23 mouse cellular contexts compared by ENCODE assay signal in genomic region chr12:71779418-71779817, GRCm38 (mm10). TPM values are rescaled to one million over a fixed set of nuclear protein-coding genes. Genes with fewer than 3 reads are reported as not detected.
DNase-seq lines count a peak whose midpoint lies in the region; ATAC-seq lines count a peak whose summit lies in the region.
"Had no signal": no experiment of that assay in that cellular context is flagged by ENCODE, and none has a peak within 500 bp of the region (broad histone marks: within the 10 kb centered on the region; RNA-seq: fewer than 3 reads in every experiment).

No protein-coding gene starts in this region.

- H3K9ac ChIP-seq in kidney, embryonic 15.5 days, result no peak overlapping the region
- H3K9ac ChIP-seq in limb, embryonic 11.5 days (ENCODE audit: low read length), result no peak overlapping the region
- H3K9ac ChIP-seq: forebrain, embryonic 13.5 days; hindbrain, embryonic 13.5 days had no signal

- peak; percentile 53; the same call in 1 of the 2 replicates for ATAC-seq in kidney, embryonic 15.5 days (replicated peaks; ENCODE audit: low FRiP score)
- peak; percentile 44; the same call in 1 of the 2 replicates for ATAC-seq in limb, embryonic 11.5 days (ENCODE audit: insufficient number of reproducible peaks, low FRiP score, low TSS enrichment, low read depth)
- ATAC-seq: activated CD4-positive, CD25-positive, alpha-beta regulatory T cell, adult 4 months; forebrain, embryonic 13.5 days; forebrain, embryonic 16.5 days; hindbrain, embryonic 16.5 days had no signal

- peak overlapping the region; percentile 12; the same call in 1 of the 2 replicates for H3K4me2 ChIP-seq in kidney, embryonic 15.5 days
- no peak overlapping the region for H3K4me2 ChIP-seq in limb, embryonic 11.5 days (ENCODE audit: low read depth, severe bottlenecking)
- H3K4me2 ChIP-seq: forebrain, embryonic 13.5 days; heart, embryonic 11.5 days; hindbrain, embryonic 13.5 days had no signal

- no peak overlapping the region for H3K4me3 ChIP-seq in kidney, embryonic 15.5 days (replicated peaks)
- H3K4me3 ChIP-seq in limb, embryonic 11.5 days (ENCODE audit: low read depth, low read length), result no peak overlapping the region
- no peak overlapping the region for H3K4me3 ChIP-seq in limb, embryonic 10.5 days
- H3K4me3 ChIP-seq: forebrain, embryonic 10.5 days; forebrain, embryonic 13.5 days; gastrocnemius, adult 2 months; hindbrain, embryonic 10.5 days; hindbrain, embryonic 13.5 days had no signal

- H3K27ac ChIP-seq in kidney, embryonic 15.5 days, result 0 out of 2 replicates have a peak overlapping the region, but pooled peaks have one; percentile 13
- H3K27ac ChIP-seq in limb, embryonic 11.5 days (replicated peaks; ENCODE audit: low read depth, low read length), result no peak overlapping the region
- H3K27ac ChIP-seq in limb, embryonic 10.5 days, result no peak overlapping the region; the same call in 1 of the 2 replicates
- H3K27ac ChIP-seq: forebrain, embryonic 10.5 days; forebrain, embryonic 13.5 days; gastrocnemius, adult 2 months; hindbrain, embryonic 10.5 days; hindbrain, embryonic 13.5 days had no signal

- no peaks in the 10 kb centered on the region for H3K27me3 ChIP-seq in kidney, embryonic 15.5 days
- H3K27me3 ChIP-seq in limb, embryonic 11.5 days (ENCODE audit: control insufficient read depth, insufficient read depth, low read length), result no peaks in the 10 kb centered on the region
- no peaks in the 10 kb centered on the region for H3K27me3 ChIP-seq in limb, embryonic 10.5 days (ENCODE audit: low read depth, poor library complexity, severe bottlenecking)
- H3K27me3 ChIP-seq: forebrain, embryonic 13.5 days; hindbrain, embryonic 13.5 days had no signal

- peak; percentile 50 for DNase-seq in heart, adult 11 months
- no peak for DNase-seq in heart, adult 8-10 months (ENCODE audit: low spot score)
- DNase-seq in kidney, adult 18-20 months, result no peak
- DNase-seq in limb, embryonic 11.5 days (ENCODE audit: low spot score), result peak; percentile 37
- no peak for DNase-seq in limb, embryonic 10.5 days (ENCODE audit: low spot score)
- DNase-seq: adrenal gland, adult 8-10 months; adrenal gland, postnatal 25 days; cerebellum, adult 11-12 months; cerebellum, adult 8-10 months; cerebellum, postnatal 10 days; cerebellum, postnatal 36 days; gastrocnemius, adult 2 months; gastrocnemius, postnatal 14 days; heart, adult 18-20 months had no signal

- WGBS in kidney, embryonic 15.5 days, result 15% methylated on average over 6 of the region's 6 CpGs
- 23% methylated on average over 6 of the region's 6 CpGs for WGBS in limb, embryonic 11.5 days
- 46% methylated on average over 6 of the region's 6 CpGs for WGBS in limb, embryonic 10.5 days

- H3K4me1 ChIP-seq in kidney, embryonic 15.5 days, result peaks cover 40% of the 10 kb centered on the region
- peaks cover 14% of the 10 kb centered on the region for H3K4me1 ChIP-seq in limb, embryonic 11.5 days (ENCODE audit: control insufficient read depth, insufficient read depth, low read length)
- peaks cover 30% of the 10 kb centered on the region for H3K4me1 ChIP-seq in limb, embryonic 10.5 days

- no peaks in the 10 kb centered on the region for H3K9me3 ChIP-seq in kidney, embryonic 15.5 days (replicated peaks)
- no peaks in the 10 kb centered on the region for H3K9me3 ChIP-seq in limb, embryonic 11.5 days (ENCODE audit: control insufficient read depth, low read length)
- H3K9me3 ChIP-seq in limb, embryonic 10.5 days (replicated peaks), result no peaks in the 10 kb centered on the region
- H3K9me3 ChIP-seq: forebrain, embryonic 10.5 days; forebrain, embryonic 13.5 days; hindbrain, embryonic 10.5 days; hindbrain, embryonic 13.5 days had no signal

- no peaks in the 10 kb centered on the region for H3K36me3 ChIP-seq in kidney, embryonic 15.5 days
- H3K36me3 ChIP-seq in limb, embryonic 11.5 days (ENCODE audit: control insufficient read depth, insufficient read depth, low read length), result no peaks in the 10 kb centered on the region
- no peaks in the 10 kb centered on the region for H3K36me3 ChIP-seq in limb, embryonic 10.5 days
- H3K36me3 ChIP-seq: forebrain, embryonic 10.5 days; hindbrain, embryonic 10.5 days; hindbrain, embryonic 13.5 days had no signal

RNA-seq across cellular contexts. Expression of gene Daam1, which starts 51.5 kb away (rescaled TPM):
- total RNA-seq in heart, adult 8-10 months (2022), result 10 to 100 TPM; 63.9 to 82.9 (median 76.6) TPM
- 9.0 and 9.4 TPM in 2 replicates for polyA plus RNA-seq in kidney, embryonic 15.5 days (2015; fragmentation: Nextera tagmentation; extraction: Ambion mirVana)
- 8.5 and 9.0 TPM in 2 replicates for polyA plus RNA-seq in limb, embryonic 11.5 days (2014; fragmentation: Nextera tagmentation; extraction: Ambion mirVana)
- 4.0 and 5.2 TPM in 2 replicates for polyA plus RNA-seq in limb, embryonic 10.5 days (2016; fragmentation: Nextera tagmentation; extraction: Ambion mirVana)

Comparison
In these comparisons a context has a peak if more than half of its experiments do, and no peak if none do; other contexts are left out.
1. DNase-seq: peak in heart, adult 11 months (single experiment) and limb, embryonic 11.5 days (single experiment); none in heart, adult 8-10 months (single experiment), kidney, adult 18-20 months (single experiment) and limb, embryonic 10.5 days (single experiment).